Mouse (Mus musculus) megakaryocyte, embryonic 14.5 days (primary cell): ENCODE results near the gene Fcgrt. TPM values are rescaled to one million over a fixed set of nuclear protein-coding genes. Genes with fewer than 3 reads are reported as not detected.

Source experiments
- H3K27me3 ChIP-seq: replicated peaks from 2 replicates; pipeline ENCODE3; 2012; ENCODE audit warnings: inconsistent platforms
- H3K36me3 ChIP-seq: replicated peaks from 2 replicates; pipeline ENCODE3; 2012; ENCODE audit warnings: low read length, inconsistent platforms, mixed read lengths
- H3K4me1 ChIP-seq: 2 replicates; pipeline ENCODE4 v1.6.1; 2012; ENCODE audit warnings: inconsistent platforms
- H3K4me3 ChIP-seq: replicated peaks from 2 replicates; pipeline ENCODE3; 2012; ENCODE audit warnings: moderate library complexity, mild to moderate bottlenecking, inconsistent platforms
- H3K9me3 ChIP-seq: 2 replicates; pipeline ENCODE4 v1.6.1; 2012; ENCODE audit warnings: inconsistent platforms
- FLI1 ChIP-seq: IDR thresholded peaks from 2 replicates; pipeline ENCODE4 v1.6.1; 2012; ENCODE audit warnings: low read length, inconsistent platforms, mixed read lengths
- GATA1 ChIP-seq: IDR thresholded peaks from 3 replicates; pipeline ENCODE4 v1.6.1; 2012; ENCODE audit warnings: mixed read lengths, low read length, inconsistent platforms, borderline replicate concordance
- polyA plus RNA-seq: library from polyadenylated mRNA; stranded (reverse); fragments of >175 nt; gene quantifications from 2 replicates; pipeline ENCODE4 v1.2.3, GENCODE M21; 2012; ENCODE audit warnings: low replicate concordance; ENCODE audit not compliant: insufficient read depth

Fcgrt gene
- polyA plus RNA-seq, 1 experiment = 70.0 TPM

DNA sequence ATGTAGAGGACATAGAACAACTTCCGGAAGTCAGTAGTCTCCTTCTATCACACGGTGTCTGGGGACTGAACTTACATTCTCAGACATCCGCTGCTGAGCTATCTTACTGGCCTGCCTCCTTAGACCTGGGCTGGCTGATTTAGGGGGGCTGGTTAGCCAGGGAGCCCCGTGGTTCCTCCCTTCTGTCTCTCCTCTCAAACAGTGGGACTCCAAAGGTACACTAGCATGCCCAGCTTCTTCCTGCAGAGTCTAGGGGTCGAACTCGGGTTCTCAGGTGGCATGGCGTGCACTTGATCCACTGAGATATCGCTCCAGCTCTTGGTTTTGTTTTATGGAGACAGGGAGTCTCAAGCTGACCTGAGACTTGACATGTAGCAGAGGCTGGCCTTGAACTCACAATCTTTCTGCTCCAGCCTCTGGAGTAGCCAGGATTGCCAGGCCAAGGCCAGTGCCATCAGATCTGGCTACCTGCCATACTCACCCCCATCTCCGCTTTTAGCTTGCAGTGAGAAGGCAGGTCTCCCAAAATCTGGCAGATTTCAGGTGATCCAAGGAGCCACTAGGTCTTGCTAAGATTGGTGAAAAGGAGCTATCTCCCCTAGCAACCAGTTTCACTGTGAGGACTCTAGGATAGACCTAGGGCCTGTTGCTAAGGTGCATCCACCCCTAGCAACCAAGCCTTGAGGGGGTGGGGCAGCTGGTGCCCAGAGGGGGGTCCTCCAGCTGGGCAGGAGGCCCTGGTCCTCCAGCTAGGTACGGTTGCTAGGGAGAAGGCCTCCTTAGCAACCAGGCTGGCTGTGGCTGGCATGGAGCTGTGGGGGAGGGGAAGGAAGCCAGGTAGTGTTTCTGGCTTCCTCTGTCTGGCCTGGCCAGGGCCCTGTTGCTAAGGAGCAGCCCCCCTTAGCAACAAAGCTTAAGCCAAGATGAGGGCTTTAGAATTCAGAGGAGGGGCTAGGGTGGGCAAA, 44.8 kb downstream of the Fcgrt start:
- H3K4me3 ChIP-seq = no peak overlapping the region
- H3K27me3 ChIP-seq = no peaks in the 10 kb centered on the region
- H3K9me3 ChIP-seq = no peaks in the 10 kb centered on the region
- peaks cover 29% of the 10 kb centered on the region for H3K36me3 ChIP-seq
- TF ChIP-seq FLI1 = no peak; the same call in 1 of the 2 replicates
- no peak for TF ChIP-seq GATA1
- peaks cover 49% of the 10 kb centered on the region for H3K4me1 ChIP-seq

DNA sequence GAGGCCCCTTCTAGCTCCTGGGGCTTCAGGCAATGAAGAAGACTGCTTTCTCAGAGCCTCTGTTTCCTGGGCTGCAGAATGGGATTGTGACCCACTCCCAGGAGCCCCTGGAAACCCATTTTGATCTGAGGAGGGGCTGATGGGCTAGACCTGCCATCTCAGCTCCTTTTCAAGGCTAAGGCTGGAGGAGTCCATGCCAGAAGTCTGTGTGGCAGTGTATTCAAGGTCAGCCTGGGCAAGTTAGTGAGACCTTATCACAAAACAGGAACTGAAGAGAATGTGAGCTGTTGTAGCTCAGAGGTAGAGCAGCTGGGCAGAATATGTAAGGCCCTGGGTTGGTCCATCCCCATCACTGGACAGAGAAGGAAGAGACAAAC, 46.7 kb downstream of the Fcgrt start:
- Histone ChIP-seq H3K27me3 (no peaks in the 10 kb centered on the region), H3K4me3 (no peak overlapping the region), H3K9me3 (no peaks in the 10 kb centered on the region), H3K36me3 (peaks cover 28% of the 10 kb centered on the region), H3K4me1 (peaks cover 50% of the 10 kb centered on the region)
- TF ChIP-seq FLI1 (no peak), GATA1 (no peak)

DNA sequence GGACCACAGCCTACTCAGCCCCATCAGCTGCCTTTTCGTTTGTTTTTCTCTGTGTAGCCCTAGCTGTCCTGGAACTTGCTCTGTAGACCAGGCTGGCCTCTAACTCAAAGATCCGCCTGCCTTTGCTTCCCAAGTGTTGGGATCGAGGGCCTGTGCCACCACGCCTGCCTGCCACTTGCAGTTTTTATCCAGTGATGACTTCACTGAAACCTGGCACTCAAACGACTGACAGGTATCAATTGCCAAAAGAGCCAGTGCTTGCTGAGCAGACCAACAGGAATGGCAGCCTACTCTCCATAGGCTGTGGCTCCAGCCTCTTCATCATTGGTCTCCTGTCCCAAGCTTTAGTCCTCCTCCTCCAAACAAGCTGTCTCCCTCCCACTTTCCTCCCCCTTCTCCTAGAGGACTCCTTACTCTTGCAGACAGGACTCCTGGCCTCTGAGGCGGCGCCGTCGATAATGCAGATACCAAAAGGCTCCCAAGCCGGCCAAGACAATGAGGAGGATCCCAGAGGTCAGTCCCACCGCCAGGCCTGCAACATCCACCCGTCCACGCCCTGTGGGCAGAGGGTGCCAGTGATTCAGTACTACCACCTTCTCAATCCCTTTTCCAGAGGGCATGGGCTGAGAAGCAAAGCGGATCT, 47.2 kb downstream of the Fcgrt start:
- Histone ChIP-seq H3K36me3 (peaks cover 30% of the 10 kb centered on the region), H3K4me1 (peaks cover 51% of the 10 kb centered on the region), H3K27me3 (no peaks in the 10 kb centered on the region), H3K9me3 (no peaks in the 10 kb centered on the region), H3K4me3 (no peak overlapping the region)
- TF ChIP-seq GATA1 (no peak), FLI1 (no peak)

DNA sequence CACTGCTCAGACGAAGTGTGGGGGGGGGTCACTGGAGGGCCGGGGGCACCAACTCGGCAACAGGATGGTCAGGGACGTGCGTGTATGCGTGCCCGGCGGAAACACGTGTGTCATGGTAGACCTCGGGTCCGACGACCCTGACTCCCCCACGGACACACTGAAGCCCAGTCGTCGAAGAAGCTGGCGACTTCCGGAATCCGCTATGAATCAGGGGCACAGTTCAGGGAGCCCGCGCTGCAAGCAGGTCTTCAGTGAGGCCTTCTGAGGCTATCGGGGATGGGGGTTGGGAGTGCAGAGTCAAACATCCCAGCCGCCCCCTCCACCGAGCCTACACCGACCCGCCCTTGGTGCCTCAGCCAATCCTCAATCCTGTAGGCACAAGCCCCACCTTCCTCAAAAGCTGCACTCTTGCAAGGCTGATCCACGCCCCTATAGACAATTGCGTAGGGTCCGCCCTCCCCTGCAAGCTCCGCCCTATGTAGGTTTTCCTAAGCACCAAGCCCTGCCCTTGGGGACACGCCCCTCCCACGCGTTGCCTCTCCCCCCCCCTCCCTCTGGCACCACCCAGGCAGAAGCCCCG, 49.6 kb downstream of the Fcgrt start:
- peaks cover 54% of the 10 kb centered on the region for H3K4me1 ChIP-seq
- H3K9me3 ChIP-seq = no peaks in the 10 kb centered on the region
- peak overlapping the region; percentile 91 for H3K4me3 ChIP-seq
- H3K27me3 ChIP-seq = no peaks in the 10 kb centered on the region
- TF ChIP-seq GATA1 = no peak
- TF ChIP-seq FLI1 = no peak; the same call in 1 of the 2 replicates
- H3K36me3 ChIP-seq = peaks cover 36% of the 10 kb centered on the region

DNA sequence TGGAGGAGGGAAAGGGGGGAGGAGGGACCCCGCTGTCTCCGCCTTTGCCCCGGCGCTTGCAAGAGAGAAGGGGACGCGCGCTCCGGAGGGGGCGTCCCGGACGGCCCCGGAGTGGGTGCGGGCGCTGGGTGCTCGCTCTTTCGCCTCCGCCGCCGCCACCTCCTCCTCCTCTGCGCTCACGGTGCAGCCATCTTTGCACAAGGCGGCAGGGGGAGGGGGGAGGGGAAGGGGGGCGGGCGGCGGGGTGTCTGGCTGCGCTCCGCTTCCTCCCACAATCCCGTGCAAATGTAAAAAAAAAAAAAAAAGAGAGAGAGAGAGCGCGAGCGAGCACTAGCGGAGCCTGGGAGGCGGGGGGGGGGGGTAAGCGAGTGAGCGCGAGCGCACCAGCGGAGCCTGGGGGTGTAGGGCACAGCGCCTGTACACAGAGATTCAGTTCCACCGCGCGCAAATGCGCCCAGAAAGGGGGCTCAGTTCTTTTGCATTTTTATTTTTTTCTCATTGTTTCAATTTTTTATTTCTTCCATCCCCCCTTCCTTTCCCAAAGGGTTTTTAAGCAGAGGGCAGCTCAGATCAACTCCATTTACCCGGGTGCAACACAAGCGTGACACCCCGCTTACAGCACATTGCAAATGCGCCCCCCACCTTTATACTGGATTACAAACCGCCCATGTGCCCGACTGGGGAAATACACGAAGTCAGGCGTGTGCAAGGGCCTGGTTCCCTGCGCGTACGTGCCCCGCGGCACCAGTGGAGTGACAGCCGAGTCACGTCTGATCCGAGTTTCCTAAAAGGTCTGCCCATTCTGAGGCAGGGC, 50.3 kb downstream of the Fcgrt start:
- no peaks in the 10 kb centered on the region for H3K9me3 ChIP-seq
- peak overlapping the region; percentile 91 for H3K4me3 ChIP-seq
- TF ChIP-seq GATA1 (no peak), FLI1 (no peak)
- H3K4me1 ChIP-seq = peaks cover 59% of the 10 kb centered on the region
- peaks cover 36% of the 10 kb centered on the region for H3K36me3 ChIP-seq
- no peaks in the 10 kb centered on the region for H3K27me3 ChIP-seq

- Histone ChIP-seq H3K4me3 (peak within 1 kb of the TSS; percentile 91), H3K4me1 (peaks cover 59% of the 10 kb centered on the region)
- TF ChIP-seq FLI1 (no peak), GATA1 (no peak)
Measured at GRCm38 (mm10) chr7:45052862-45053116, 50.9 kb downstream of the Fcgrt start, which contains the start of gene Prr12. Gene Prr12 (minus strand): TSS chr7:45052881.

DNA sequence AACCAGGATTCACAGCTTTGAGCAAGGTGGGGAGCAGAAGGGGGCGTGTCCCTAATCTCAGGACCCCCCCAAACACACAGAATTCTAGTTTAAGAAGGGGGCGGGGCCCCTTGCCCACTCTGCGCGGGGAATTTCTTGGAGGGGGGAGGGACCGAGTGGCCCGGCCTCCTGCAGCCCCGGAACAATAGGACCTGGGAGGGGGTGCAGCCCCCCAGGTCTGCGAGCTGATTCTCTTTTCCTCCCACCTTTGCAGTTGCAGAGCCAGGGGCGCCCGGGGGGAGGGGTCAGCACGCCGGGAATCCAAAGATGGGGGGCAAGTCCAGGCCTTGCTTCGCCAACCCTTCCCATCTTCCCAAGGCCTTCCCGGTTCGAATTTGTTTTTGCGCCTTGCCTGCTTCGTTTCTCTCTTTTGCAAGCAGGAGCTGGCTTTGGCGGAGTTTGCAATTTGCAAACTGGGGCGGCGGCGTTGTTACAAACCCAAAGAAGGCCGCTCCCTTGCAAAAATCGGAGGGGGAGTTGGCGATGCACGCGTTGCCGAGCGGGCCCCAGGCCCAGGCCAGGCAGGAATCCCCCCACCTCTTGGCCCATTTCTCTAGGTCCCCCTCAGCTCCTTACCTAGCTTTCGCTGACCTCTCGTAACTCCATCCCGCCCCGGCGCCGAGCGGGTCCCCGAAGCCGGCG, 51.3 kb downstream of the Fcgrt start:
- peaks cover 41% of the 10 kb centered on the region for H3K36me3 ChIP-seq
- peaks cover 59% of the 10 kb centered on the region for H3K4me1 ChIP-seq
- peak overlapping the region; percentile 91 for H3K4me3 ChIP-seq
- no peaks in the 10 kb centered on the region for H3K27me3 ChIP-seq
- TF ChIP-seq FLI1 (no peak), GATA1 (no peak)
- no peaks in the 10 kb centered on the region for H3K9me3 ChIP-seq

More at GRCm38 (mm10) chr7:45052862-45053116, 50.9 kb downstream of the Fcgrt start, which contains the start of gene Prr12:
- Histone ChIP-seq H3K36me3 (peaks cover 37% of the 10 kb centered on the region), H3K9me3 (no peaks in the 10 kb centered on the region), H3K27me3 (no peaks in the 10 kb centered on the region)

- Histone ChIP-seq H3K27me3 (no peaks in the 10 kb centered on the region), H3K36me3 (peaks cover 49% of the 10 kb centered on the region), H3K4me1 (peaks cover 52% of the 10 kb centered on the region), H3K4me3 (peak overlapping the region; percentile 91), H3K9me3 (no peaks in the 10 kb centered on the region)
- no peak for TF ChIP-seq FLI1
- no peak for TF ChIP-seq GATA1
Measured at GRCm38 (mm10) chr7:45051601-45051974, 52.1 kb downstream of the Fcgrt start.
